Mouse (Mus musculus) bone marrow, adult 2 months (tissue): ENCODE measurements around the gene Capn15.

Source experiments
- CTCF ChIP-seq: fragments of 200-500 bp; IDR thresholded peaks from 2 replicates; pipeline ENCODE4 v1.5.1; 2011; ENCODE audit warnings: low read length, control low read depth; ENCODE audit not compliant: control insufficient read depth, insufficient read depth
- POLR2A ChIP-seq: fragments of 200-500 bp; IDR thresholded peaks from 2 replicates; pipeline ENCODE4 v1.6.1; 2011; ENCODE audit warnings: low read depth, mild to moderate bottlenecking, control low read depth, low read length, borderline replicate concordance; ENCODE audit not compliant: control insufficient read depth

- TF ChIP-seq POLR2A (no peak), CTCF (no peak)
Observed at GRCm38 (mm10) chr17:25949981-25950380, 35.6 kb downstream of the Capn15 start.
